Comparison of ENCODE assay signal across 22 mouse cellular contexts in genomic region chr15:8319191-8319590, GRCm38 (mm10).
"Had no signal": no experiment of that assay in that cellular context is flagged by ENCODE, and none has a peak within 500 bp of the region (broad histone marks: within the 10 kb centered on the region; RNA-seq: fewer than 3 reads in every experiment).

No protein-coding gene starts in this region.

- ATAC-seq: forebrain, embryonic 13.5 days; forebrain, embryonic 14.5 days; forebrain, embryonic 15.5 days; forebrain, embryonic 16.5 days; forebrain, postnatal 0 days had no signal

- DNase-seq: cerebellum, adult 2 months; cerebellum, adult 8-10 months; cerebellum, adult 9-10 months; cerebellum, adult 9-11 months; cerebellum, postnatal 10 days; cerebellum, postnatal 14 days; cerebellum, postnatal 25 days; cerebellum, postnatal 36 days; embryo, embryonic 11 days; forebrain, postnatal 0 days; gastrocnemius, adult 2 months; gastrocnemius, postnatal 10 days; gastrocnemius, postnatal 14 days; gastrocnemius, postnatal 25 days; gastrocnemius, postnatal 36 days; heart, adult 11 months; heart, adult 18-20 months; heart, adult 2 months had no signal
